Mouse (Mus musculus) neural tube, embryonic 15.5 days (tissue): ENCODE measurements around the gene Ubtd2. TPM values are rescaled to one million over a fixed set of nuclear protein-coding genes. Genes with fewer than 3 reads are reported as not detected.

ENCODE experiments used
- ATAC-seq: fragments of 200-750 bp; cut with Nextera tagmentation; 2 replicates; pipeline ENCODE4 v1.8.0; 2017; ENCODE audit warnings: mild to moderate bottlenecking, moderate TSS enrichment, moderate library complexity; ENCODE audit not compliant: low FRiP score
- H3K27ac ChIP-seq: fragments of 300-500 bp; sonication (generic); replicated peaks from 2 replicates; pipeline ENCODE4 v1.5.1; 2015; ENCODE audit warnings: mild to moderate bottlenecking, inconsistent platforms
- H3K27me3 ChIP-seq: fragments of 300-500 bp; sonication (generic); replicated peaks from 2 replicates; pipeline ENCODE4 v1.6.1; 2015; ENCODE audit warnings: inconsistent platforms
- H3K36me3 ChIP-seq: fragments of 300-500 bp; sonication (generic); 2 replicates; pipeline ENCODE4 v1.6.1; 2015; ENCODE audit warnings: inconsistent platforms
- H3K4me1 ChIP-seq: fragments of 300-500 bp; sonication (generic); 2 replicates; pipeline ENCODE4 v1.6.1; 2015; ENCODE audit warnings: inconsistent platforms
- H3K4me2 ChIP-seq: fragments of 300-500 bp; sonication (generic); 2 replicates; pipeline ENCODE4 v1.6.1; 2015; ENCODE audit warnings: inconsistent platforms, mild to moderate bottlenecking, moderate library complexity
- H3K4me3 ChIP-seq: fragments of 300-500 bp; sonication (generic); replicated peaks from 2 replicates; pipeline ENCODE4 v1.5.1; 2015; ENCODE audit warnings: mild to moderate bottlenecking, inconsistent platforms
- H3K9ac ChIP-seq: fragments of 300-500 bp; sonication (generic); replicated peaks from 2 replicates; pipeline ENCODE4 v1.6.1; 2015; ENCODE audit warnings: mild to moderate bottlenecking, inconsistent platforms
- H3K9me3 ChIP-seq: fragments of 300-500 bp; sonication (generic); replicated peaks from 2 replicates; pipeline ENCODE4 v1.6.1; 2016; ENCODE audit warnings: inconsistent platforms
- WGBS: fragments of 180-500 bp; shearing (Covaris S2); methylation state at CpG from one replicate; pipeline ENCODE4 v1.1.7; 2015; ENCODE audit warnings: mixed read lengths; 5-methylcytosine and 5-hydroxymethylcytosine counted together
- polyA plus RNA-seq: library from polyadenylated mRNA; unstranded; fragments of >200 nt; fragmentation: Nextera tagmentation; extraction: Ambion mirVana; gene quantifications from 2 replicates; pipeline ENCODE4 v1.2.1, GENCODE M21; 2015

Gene Ubtd2
- polyA plus RNA-seq, 1 experiment from 2014 or later: 34.9 TPM

- no peaks in the 10 kb centered on the region for H3K27me3 ChIP-seq
- no peak overlapping the region for H3K27ac ChIP-seq
- WGBS: 85% methylated on average over 12 of the region's 12 CpGs
- no peak for ATAC-seq
- H3K4me3 ChIP-seq: no peak overlapping the region
- no peak overlapping the region for H3K4me2 ChIP-seq
- no peaks in the 10 kb centered on the region; the same call in 1 of the 2 replicates for H3K4me1 ChIP-seq
- no peaks in the 10 kb centered on the region for H3K9me3 ChIP-seq
- H3K9ac ChIP-seq: no peak overlapping the region
- no peaks in the 10 kb centered on the region for H3K36me3 ChIP-seq
Measured at GRCm38 (mm10) chr11:32560015-32560770, 105.0 kb downstream of the Ubtd2 start.

GRCm38 (mm10) chr11:32561465-32562355 lies 106.5 kb downstream of the Ubtd2 start:
- no peaks in the 10 kb centered on the region for H3K27me3 ChIP-seq
- no peaks in the 10 kb centered on the region for H3K36me3 ChIP-seq
- no peak for ATAC-seq
- H3K4me3 ChIP-seq: no peak overlapping the region
- H3K27ac ChIP-seq: no peak overlapping the region
- WGBS: 71% methylated on average over 10 of the region's 10 CpGs
- no peaks in the 10 kb centered on the region for H3K9me3 ChIP-seq
- H3K9ac ChIP-seq: no peak overlapping the region
- H3K4me1 ChIP-seq: no peaks in the 10 kb centered on the region; the same call in 1 of the 2 replicates
- H3K4me2 ChIP-seq: no peak overlapping the region

GRCm38 (mm10) chr11:32562706-32563105 lies 107.5 kb downstream of the Ubtd2 start:
- Histone ChIP-seq H3K9me3 (no peaks in the 10 kb centered on the region), H3K4me2 (no peak overlapping the region), H3K27me3 (no peaks in the 10 kb centered on the region), H3K9ac (no peak overlapping the region), H3K36me3 (no peaks in the 10 kb centered on the region), H3K4me3 (no peak overlapping the region), H3K27ac (no peak overlapping the region), H3K4me1 (peaks cover 5% of the 10 kb centered on the region)
- 76% methylated on average over 5 of the region's 5 CpGs for WGBS
- no peak for ATAC-seq

GRCm38 (mm10) chr11:32563660-32564059 lies 108.5 kb downstream of the Ubtd2 start:
- Histone ChIP-seq H3K27ac (no peak overlapping the region), H3K9me3 (no peaks in the 10 kb centered on the region), H3K4me1 (peaks cover 5% of the 10 kb centered on the region), H3K4me3 (no peak overlapping the region), H3K27me3 (no peaks in the 10 kb centered on the region), H3K9ac (no peak overlapping the region), H3K36me3 (no peaks in the 10 kb centered on the region), H3K4me2 (no peak overlapping the region)
- 32% methylated on average over 3 of the region's 3 CpGs for WGBS
- ATAC-seq: no peak

- no peak overlapping the region for H3K4me3 ChIP-seq
- no peak overlapping the region for H3K27ac ChIP-seq
- peaks cover 5% of the 10 kb centered on the region for H3K4me1 ChIP-seq
- ATAC-seq: no peak
- no peak overlapping the region for H3K4me2 ChIP-seq
- WGBS: 62% methylated on average over 4 of the region's 4 CpGs
- no peaks in the 10 kb centered on the region for H3K36me3 ChIP-seq
- no peaks in the 10 kb centered on the region for H3K27me3 ChIP-seq
- H3K9ac ChIP-seq: no peak overlapping the region
- no peaks in the 10 kb centered on the region for H3K9me3 ChIP-seq
Measured at GRCm38 (mm10) chr11:32564629-32565028, 109.5 kb downstream of the Ubtd2 start.

- no peak overlapping the region for H3K4me3 ChIP-seq
- ATAC-seq: no peak
- H3K9ac ChIP-seq: no peak overlapping the region
- no peaks in the 10 kb centered on the region for H3K27me3 ChIP-seq
- peaks cover 5% of the 10 kb centered on the region for H3K4me1 ChIP-seq
- H3K27ac ChIP-seq: no peak overlapping the region
- 43% methylated on average over 8 of the region's 8 CpGs for WGBS
- H3K4me2 ChIP-seq: no peak overlapping the region
- H3K9me3 ChIP-seq: no peaks in the 10 kb centered on the region
- no peaks in the 10 kb centered on the region for H3K36me3 ChIP-seq
Measured at GRCm38 (mm10) chr11:32565088-32565487, 109.9 kb downstream of the Ubtd2 start.

- Histone ChIP-seq H3K4me1 (peaks cover 5% of the 10 kb centered on the region), H3K4me3 (no peak overlapping the region), H3K9ac (no peak overlapping the region), H3K9me3 (no peaks in the 10 kb centered on the region), H3K4me2 (no peak overlapping the region), H3K27ac (no peak overlapping the region), H3K36me3 (no peaks in the 10 kb centered on the region), H3K27me3 (no peaks in the 10 kb centered on the region)
- no peak for ATAC-seq
- WGBS: 67% methylated on average over 6 of the region's 6 CpGs
Measured at GRCm38 (mm10) chr11:32566184-32566583, 111.0 kb downstream of the Ubtd2 start.

Other genes with a start within 250 kb of the Ubtd2 start
- gene Snrnp25, start 250.0 kb upstream of the Ubtd2 start, polyA plus RNA-seq: 45.6 and 54.3 TPM in 2 replicates
- 23.8 and 28.4 TPM in 2 replicates for gene Rhbdf1, start 233.1 kb upstream of the Ubtd2 start, polyA plus RNA-seq
- 33.9 and 37.8 TPM in 2 replicates for gene Mpg, start 228.9 kb upstream of the Ubtd2 start, polyA plus RNA-seq
- 38.8 and 42.5 TPM in 2 replicates for gene Nprl3, start 187.7 kb upstream of the Ubtd2 start, polyA plus RNA-seq
- gene Hba-x, start 179.0 kb upstream of the Ubtd2 start, polyA plus RNA-seq: 33.0 and 50.2 TPM in 2 replicates
- 2,622 and 3,044 TPM in 2 replicates for gene Hba-a1, start 171.9 kb upstream of the Ubtd2 start, polyA plus RNA-seq
- 0.93 and 1.1 TPM in 2 replicates for gene Hbq1b, start 168.4 kb upstream of the Ubtd2 start, polyA plus RNA-seq
- gene Hba-a2, start 158.9 kb upstream of the Ubtd2 start, polyA plus RNA-seq: 6,998 and 8,084 TPM in 2 replicates
- gene Hbq1a, start 155.3 kb upstream of the Ubtd2 start, polyA plus RNA-seq: 0.79 and 1.5 TPM in 2 replicates
- gene Sh3pxd2b, start 107.5 kb upstream of the Ubtd2 start, polyA plus RNA-seq: 17.2 and 17.8 TPM in 2 replicates
- 0.63 TPM in 1 of 2 replicates, not detected in the other for gene Efcab9, start 76.7 kb downstream of the Ubtd2 start, polyA plus RNA-seq
- gene Stk10, start 77.9 kb downstream of the Ubtd2 start, polyA plus RNA-seq: 2.3 and 3.9 TPM in 2 replicates
- gene Fbxw11, start 187.4 kb downstream of the Ubtd2 start, polyA plus RNA-seq: 107 and 110 TPM in 2 replicates